Mouse (Mus musculus) frontal cortex, adult (tissue): Measurements from ENCODE around the gene Fam84a.

ENCODE experiments used
- ATAC-seq: cut with Nextera tagmentation; 2 replicates; pipeline ENCODE4 v1.9.2; 2017; ENCODE audit warnings: mild to moderate bottlenecking, moderate library complexity, mixed read lengths; ENCODE audit not compliant: low TSS enrichment

Fam84a gene

DNA sequence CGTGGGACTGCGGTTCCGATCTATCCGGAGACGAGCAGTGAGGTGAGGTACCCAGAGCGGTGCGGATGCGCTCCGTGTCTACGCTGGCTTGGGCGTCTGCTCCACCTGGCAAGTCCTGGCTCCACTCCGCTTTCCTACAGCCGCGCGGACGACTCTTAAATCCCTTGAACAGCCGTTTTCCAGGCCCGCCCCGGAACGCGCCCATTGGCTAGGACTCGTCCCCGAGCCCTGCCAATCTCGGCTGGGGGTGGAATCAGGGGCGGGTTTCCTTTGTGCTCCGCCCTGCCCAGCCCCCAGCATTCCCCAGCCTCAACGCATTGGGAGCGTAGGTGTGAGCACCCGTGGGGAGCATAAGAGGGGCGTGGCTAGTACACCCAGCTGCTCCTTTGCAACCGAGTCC lies at the start of gene Fam84a:
Gene Fam84a (minus strand): TSS at position 134 of the 400 bp plus-strand sequence.
- peak; percentile 80 for ATAC-seq

DNA sequence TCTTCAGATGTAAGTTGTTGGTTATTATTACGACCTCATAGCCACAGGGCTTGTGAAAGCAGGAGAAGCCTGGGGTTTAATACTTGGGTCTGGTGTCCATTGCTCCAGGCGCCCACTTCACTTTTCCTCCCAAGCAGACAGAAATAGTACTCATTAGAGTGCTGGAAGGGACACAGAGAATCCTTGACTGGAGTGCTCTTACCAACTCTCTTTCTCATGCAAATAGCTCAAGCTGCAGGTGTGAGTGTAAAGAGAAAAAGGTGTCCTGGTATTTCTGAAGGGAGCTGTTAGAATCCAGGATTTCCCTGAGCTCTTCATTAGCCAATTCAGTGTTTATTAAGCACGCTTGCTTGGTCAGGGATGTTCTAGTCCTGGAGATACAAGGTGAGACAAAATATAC lies 43.6 kb upstream of the Fam84a start:
- ATAC-seq = no peak

DNA sequence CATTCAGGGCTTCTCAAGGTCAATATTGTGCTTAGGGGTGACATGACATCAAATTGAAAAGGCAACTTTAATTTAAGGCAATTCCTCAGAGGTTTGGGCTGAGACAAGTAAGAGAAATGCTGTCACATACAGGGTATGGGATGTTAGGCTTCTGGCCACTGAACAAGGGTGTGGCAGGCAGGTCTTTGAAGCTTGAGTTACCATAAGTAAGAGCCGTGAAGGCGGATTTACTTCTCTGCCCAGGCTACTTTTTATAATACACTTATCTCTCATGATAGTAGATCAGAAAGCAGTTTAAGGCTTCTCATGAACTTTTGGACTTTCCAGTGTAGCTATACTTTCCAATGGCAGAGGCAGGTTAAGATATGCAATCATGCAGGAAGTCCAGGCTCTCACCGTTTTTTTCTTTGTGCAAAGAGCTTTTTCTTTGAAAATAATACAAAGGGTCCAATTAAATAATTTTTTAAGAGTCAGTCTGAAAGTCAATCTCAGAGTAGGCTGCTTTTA lies 34.9 kb upstream of the Fam84a start:
- no peak for ATAC-seq

DNA sequence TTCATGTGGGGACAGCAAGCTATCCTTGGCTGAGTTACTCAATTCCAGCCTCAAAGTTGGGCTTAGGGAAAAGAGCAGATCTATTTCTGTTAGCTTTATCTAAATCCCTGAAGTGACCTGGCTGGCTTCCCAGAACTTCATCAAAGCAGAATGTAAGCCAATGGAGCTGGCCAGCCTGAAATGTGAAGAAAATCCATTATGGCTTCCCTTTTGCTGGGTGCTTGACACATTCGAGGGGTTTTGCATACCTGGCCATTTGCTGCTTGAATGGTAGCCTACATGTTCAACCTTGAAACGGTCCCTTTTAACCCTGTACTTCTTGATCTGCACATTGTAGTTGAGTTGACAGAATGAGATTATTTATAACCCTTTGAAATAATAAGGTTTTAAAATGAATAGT lies 13.9 kb upstream of the Fam84a start:
- no peak for ATAC-seq

DNA sequence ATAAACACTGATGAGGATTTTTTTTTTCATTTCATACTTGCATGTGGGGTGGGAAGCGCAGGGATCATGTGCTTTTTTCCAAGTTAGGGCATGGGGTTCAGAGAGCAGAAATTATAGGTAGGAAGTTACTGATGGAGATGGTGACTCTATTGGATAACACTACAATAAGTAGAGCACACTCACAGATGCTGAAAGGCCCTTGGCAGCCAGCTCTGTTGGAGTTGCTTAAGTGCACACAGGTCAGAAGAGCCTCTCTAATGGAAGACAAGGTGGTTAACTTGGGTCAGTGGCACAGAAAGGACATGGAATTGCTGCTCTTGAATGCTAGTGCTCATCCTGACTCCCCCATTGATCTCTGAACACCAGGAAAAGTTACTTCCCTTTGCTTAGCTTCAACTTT lies 13.1 kb upstream of the Fam84a start:
- no peak for ATAC-seq

DNA sequence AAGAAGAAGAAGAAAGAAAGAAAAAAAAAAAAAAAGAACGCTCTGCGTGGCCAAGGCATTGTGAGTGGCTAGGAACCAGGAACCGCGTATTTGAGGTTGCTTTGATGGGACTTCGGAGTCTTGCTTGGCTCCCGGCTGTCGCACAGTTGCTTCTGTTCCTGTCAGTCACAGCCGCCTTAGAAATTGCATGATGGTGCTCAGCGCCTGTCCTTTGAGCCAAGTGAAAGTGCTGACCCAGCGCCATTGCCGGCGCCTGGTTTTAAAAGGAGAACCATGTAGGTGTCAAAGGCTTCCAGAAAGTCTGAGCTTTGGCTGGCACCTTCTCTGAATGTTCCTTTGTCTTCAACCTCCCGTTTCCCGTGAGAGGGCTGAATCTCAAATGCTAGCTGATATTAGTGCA lies 572 bp upstream of the Fam84a start:
- ATAC-seq = peak; percentile 8; the same call in 1 of the 2 replicates

DNA sequence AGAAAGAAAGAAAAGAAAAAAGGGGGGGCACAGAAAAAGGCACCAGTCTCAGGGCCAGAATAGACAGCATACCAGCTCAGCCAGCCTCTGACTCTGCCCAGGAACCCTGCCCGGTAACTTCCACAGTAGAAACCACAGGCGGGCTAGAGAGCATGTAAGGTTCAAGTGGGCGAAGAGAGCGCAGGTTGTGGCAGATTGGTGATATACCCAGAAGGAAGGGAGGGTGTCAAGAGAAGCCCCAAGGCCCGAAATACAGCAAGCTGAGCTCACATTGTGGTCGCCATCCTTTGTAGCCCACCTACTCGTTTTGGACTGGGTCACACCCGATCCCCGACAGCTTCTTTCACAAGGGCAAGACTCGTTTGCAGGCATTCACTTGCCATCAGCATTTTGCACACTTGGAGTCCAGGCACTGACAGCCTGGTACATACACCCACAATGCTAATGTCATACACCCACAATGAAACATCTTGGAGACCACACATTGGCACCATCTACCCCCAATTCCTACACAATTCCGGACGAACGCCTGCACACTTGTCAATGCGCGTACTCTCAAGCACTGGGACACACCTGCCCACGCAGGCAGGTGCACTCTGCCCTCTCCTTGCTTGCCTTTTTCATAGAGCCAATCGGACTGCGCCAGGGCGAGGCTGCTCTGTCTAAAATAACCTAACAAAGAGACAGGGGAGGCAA lies 770 bp downstream of the Fam84a start:
- ATAC-seq = peak; percentile 30

DNA sequence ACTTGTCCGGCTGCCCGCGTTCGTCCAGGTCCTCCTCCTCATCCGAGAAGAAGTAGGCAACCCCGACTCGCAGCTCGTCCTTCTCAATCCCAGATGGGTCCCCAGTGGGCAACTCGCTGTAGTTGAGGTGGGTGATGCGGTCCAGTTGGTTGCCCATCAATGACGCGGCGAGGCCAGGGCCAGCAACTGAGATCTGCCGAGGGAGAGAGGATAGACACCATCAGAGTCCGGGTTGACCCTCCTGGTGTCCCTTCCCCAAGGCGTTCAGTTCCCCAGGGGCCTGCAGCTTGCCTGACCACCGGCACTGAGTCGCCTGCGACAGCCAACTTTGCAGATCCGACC lies 1.3 kb downstream of the Fam84a start:
- no peak for ATAC-seq

DNA sequence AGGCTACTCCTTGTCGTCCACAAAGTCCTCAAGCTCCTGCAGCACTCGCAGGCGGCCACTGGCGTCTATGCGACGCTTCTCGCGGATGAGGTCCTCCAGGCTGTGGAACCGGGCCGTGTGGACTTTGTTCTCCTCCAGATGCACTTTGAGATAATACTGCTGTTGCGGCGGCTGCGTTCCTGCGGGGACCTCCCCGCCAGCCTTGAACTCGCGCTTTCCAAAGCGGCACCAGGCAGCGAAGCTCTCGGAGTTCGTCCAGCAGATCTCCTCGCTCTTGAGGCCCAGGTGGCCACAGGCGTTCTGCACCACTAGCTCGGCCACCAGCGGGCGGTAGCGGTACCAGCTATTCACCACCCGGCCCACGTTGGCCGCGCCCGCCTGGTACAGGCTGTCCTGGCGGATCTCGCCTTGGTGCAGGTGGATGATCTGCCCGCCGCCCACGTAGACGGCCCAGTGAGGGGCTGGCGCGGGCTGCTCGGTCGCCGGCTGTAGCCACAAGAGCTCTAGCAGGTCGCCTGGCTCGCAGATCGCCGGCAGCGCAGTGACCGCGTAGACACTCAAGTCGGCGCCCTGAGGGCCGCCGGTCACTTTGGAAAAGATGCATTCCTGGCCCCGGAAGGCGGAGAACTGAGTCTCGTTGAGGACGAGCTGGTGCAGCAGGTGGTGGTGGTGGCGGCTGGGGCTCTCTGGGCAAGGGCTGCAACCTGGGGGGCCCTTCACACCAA lies 1.8 kb downstream of the Fam84a start:
- peak; percentile 51 for ATAC-seq

DNA sequence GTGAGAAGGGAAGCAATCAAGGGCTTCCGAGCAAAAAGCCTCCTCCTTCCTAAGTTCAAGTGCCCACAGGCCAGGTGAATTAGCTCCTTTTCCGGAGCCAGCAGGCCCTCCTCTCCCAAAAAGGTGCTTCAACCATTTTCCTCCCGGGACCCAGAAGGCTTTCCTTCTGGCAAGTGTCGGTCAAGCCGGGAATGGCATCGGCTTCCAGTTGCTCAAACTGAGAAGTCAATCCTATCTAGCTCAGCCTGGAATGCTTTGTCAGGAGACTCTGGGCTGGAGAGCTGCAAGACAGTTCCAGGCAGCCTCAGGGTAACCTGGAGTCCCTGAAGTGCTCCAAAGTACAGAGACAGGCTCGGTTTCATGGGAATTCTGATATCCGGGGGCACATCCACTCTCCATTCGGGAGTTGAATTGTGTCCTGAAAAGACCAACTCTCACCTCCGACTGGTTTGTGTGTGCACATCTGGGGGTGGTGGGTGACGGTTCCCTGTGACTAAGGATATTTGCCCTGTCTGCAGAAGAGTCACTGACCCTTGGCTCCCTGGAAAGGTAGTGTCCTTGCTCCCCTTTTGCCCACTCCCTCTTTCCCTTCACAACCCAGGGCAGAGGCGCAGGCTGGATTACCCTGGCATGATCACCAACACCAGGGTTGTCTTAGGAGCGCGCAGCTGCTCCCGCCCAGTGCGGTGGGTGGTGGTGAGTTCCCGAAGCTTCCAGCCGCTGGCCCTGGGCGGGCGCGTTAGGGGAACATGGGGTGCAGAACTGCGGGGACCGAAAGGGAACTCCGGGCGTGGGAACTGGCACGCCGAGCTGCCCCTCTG lies 2.6 kb downstream of the Fam84a start:
- no peak for ATAC-seq

DNA sequence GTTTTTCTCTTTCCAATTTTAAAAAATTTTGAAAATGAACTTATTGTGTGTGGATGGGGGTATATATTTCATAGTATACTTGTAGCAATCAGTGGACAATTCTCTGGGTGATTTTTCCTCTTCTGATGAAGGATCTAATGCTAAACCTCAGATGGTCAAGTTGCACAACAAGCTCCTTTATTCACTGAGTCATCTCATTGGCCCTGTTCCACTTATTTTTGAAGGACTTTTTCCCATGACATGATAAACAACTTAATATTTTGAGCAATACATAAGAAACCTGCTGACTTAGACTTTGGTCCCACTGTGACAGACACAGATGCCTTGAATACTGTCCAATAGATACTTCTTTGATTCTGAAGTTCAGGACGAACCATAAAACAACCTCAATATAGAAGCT lies 14.8 kb downstream of the Fam84a start:
- no peak for ATAC-seq

DNA sequence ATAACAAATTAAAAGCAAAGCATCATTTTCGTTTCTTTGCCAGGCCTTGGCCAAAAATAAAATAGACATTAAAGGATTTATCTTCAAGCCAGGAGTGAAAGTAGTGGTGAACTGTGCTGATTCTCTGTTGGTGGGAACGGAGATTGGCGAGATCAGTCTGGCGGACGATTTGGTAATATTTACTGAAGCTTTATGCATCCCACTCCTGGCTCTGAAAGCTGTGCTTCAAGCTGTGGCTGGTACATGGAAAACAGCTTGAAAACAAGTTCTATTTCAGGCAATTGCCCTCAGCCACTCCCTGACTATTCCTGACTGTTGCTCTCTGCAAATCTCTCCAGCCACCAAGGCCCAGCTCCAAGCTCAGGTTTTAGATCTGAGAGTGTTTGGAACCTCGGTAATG lies 37.1 kb downstream of the Fam84a start:
- ATAC-seq = peak; percentile 64

DNA sequence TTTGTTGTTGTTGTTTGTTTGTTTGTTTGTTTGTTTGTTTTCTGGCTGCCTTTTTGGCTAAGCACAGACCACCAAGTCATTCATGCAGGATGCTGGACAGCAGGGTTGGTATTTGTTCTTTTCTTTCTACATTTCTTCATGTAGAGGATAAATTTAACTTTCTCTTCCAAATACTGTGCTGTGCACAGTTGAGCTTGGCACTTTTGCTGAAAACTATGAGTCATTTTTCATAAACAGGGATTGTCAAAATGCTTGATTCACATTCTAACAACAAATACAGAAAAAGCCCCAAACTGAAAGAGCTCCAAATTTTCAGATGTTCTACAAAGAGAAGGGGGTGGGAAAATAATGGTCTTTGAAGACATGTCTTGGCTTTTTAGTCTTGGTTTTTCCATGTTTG lies 54.9 kb downstream of the Fam84a start:
- ATAC-seq = peak; percentile 85
